Mouse (Mus musculus): ENCODE results near the gene Scnn1g. TPM values are rescaled to one million over a fixed set of nuclear protein-coding genes. Genes with fewer than 3 reads are reported as not detected.

The Scnn1g gene
- polyA plus RNA-seq, 1 experiment, result not detected

DNA sequence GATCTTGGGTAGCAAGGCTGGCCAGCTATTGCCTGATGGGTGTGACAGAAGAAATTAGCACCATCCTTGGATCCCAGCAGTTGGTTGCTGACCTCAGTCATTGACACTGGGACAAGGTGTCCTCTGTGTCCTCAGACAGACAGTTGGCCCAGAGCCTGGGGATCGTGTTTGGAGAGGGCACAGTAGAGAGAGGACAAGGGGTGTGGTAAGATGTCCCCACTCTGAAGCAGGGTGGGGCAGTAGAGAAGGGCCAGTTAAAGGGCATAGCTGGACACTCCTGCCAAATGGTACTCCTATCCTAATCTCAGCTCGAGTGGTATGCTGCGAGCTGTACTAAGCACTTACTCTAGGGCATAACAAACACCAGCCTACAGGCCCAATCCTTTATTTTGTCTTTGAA is 33.6 kb downstream of the Scnn1g start:
- Histone ChIP-seq H3K4me1 (ENCODE audit: control insufficient read depth, insufficient read depth, low read length) (no peaks in the 10 kb centered on the region), H3K27ac (ENCODE audit: insufficient read depth, low read length) (no peak overlapping the region), H3K4me3 (ENCODE audit: insufficient read depth, low read length) (no peak overlapping the region)
- no peak for TF ChIP-seq CTCF (IDR thresholded peaks at IDR 0.05; ENCODE audit: borderline replicate concordance, insufficient read depth, low read length)
- no peak for TF ChIP-seq POLR2A (IDR thresholded peaks at IDR 0.05; ENCODE audit: low read depth, low read length)

GRCm38 (mm10) chr7:121768983-121769382 is 34.7 kb downstream of the Scnn1g start:
- Histone ChIP-seq H3K4me3 (ENCODE audit: insufficient read depth, low read length) (no peak overlapping the region), H3K4me1 (ENCODE audit: control insufficient read depth, insufficient read depth, low read length) (no peaks in the 10 kb centered on the region), H3K27ac (ENCODE audit: insufficient read depth, low read length) (no peak overlapping the region)
- TF ChIP-seq POLR2A (IDR thresholded peaks at IDR 0.05; ENCODE audit: low read depth, low read length) (no peak), CTCF (IDR thresholded peaks at IDR 0.05; ENCODE audit: borderline replicate concordance, insufficient read depth, low read length) (no peak)

DNA sequence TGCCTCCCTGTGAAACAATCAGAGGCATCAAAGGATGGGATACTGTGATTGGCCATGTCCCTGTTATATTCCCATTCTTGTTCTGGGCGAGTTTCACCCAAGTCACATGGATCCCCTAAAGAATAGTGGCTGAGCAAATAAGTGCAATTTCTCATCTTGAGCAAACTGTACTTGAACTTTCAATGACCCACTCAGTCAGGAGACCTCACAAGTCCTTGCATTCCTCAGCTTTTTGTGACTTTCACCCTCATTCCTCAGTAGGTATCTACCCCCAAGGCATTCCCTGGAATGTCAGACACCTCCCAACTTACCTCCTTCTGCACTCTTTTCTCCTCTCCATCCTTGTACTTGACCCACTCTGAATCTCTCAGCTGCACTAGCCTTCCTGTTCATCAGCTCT is 44.3 kb downstream of the Scnn1g start:
- Histone ChIP-seq H3K27ac (ENCODE audit: insufficient read depth, low read length) (no peak overlapping the region), H3K4me1 (ENCODE audit: control insufficient read depth, insufficient read depth, low read length) (no peaks in the 10 kb centered on the region), H3K4me3 (ENCODE audit: insufficient read depth, low read length) (no peak overlapping the region)
- TF ChIP-seq POLR2A (IDR thresholded peaks at IDR 0.05; ENCODE audit: low read depth, low read length) (no peak), CTCF (IDR thresholded peaks at IDR 0.05; ENCODE audit: borderline replicate concordance, insufficient read depth, low read length) (no peak)

GRCm38 (mm10) chr7:121778980-121779379 is 44.7 kb downstream of the Scnn1g start:
- no peak for TF ChIP-seq POLR2A (IDR thresholded peaks at IDR 0.05; ENCODE audit: low read depth, low read length)
- no peak for TF ChIP-seq CTCF (IDR thresholded peaks at IDR 0.05; ENCODE audit: borderline replicate concordance, insufficient read depth, low read length)
- Histone ChIP-seq H3K4me3 (ENCODE audit: insufficient read depth, low read length) (no peak overlapping the region), H3K4me1 (ENCODE audit: control insufficient read depth, insufficient read depth, low read length) (no peaks in the 10 kb centered on the region), H3K27ac (ENCODE audit: insufficient read depth, low read length) (no peak overlapping the region)

DNA sequence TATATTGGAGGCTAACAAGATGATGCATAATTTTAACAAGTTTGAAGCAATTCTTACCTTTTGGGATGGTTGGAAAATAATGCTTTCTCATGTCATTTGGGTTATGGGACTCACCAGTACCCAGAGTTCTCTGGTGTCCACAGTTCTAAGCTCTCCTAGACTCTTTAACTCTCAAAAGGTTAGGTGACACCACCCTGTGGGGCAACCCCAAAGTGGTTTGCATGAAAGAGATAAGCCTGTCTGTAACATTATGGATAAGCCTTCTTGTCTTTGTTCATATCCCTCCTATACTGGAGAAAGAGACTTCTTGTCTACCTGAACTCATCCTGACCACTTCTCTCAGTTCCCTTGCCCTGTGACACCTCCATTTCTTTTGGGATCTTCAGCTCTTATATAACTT is 45.1 kb downstream of the Scnn1g start:
- Histone ChIP-seq H3K4me1 (ENCODE audit: control insufficient read depth, insufficient read depth, low read length) (no peaks in the 10 kb centered on the region), H3K27ac (ENCODE audit: insufficient read depth, low read length) (no peak overlapping the region), H3K4me3 (ENCODE audit: insufficient read depth, low read length) (no peak overlapping the region)
- TF ChIP-seq CTCF (IDR thresholded peaks at IDR 0.05; ENCODE audit: borderline replicate concordance, insufficient read depth, low read length), result no peak
- TF ChIP-seq POLR2A (IDR thresholded peaks at IDR 0.05; ENCODE audit: low read depth, low read length), result no peak

GRCm38 (mm10) chr7:121782188-121782909 is 48.1 kb downstream of the Scnn1g start:
- TF ChIP-seq CTCF (IDR thresholded peaks at IDR 0.05; ENCODE audit: borderline replicate concordance, insufficient read depth, low read length), result no peak
- no peak for TF ChIP-seq POLR2A (IDR thresholded peaks at IDR 0.05; ENCODE audit: low read depth, low read length)
- Histone ChIP-seq H3K4me3 (ENCODE audit: insufficient read depth, low read length) (no peak overlapping the region), H3K4me1 (ENCODE audit: control insufficient read depth, insufficient read depth, low read length) (no peaks in the 10 kb centered on the region), H3K27ac (ENCODE audit: insufficient read depth, low read length) (no peak overlapping the region)

GRCm38 (mm10) chr7:121785651-121786228 is 51.5 kb downstream of the Scnn1g start:
- Histone ChIP-seq H3K4me1 (ENCODE audit: control insufficient read depth, insufficient read depth, low read length) (no peaks in the 10 kb centered on the region), H3K27ac (ENCODE audit: insufficient read depth, low read length) (no peak overlapping the region), H3K4me3 (ENCODE audit: insufficient read depth, low read length) (no peak overlapping the region)
- TF ChIP-seq CTCF (IDR thresholded peaks at IDR 0.05; ENCODE audit: borderline replicate concordance, insufficient read depth, low read length), result no peak
- TF ChIP-seq POLR2A (IDR thresholded peaks at IDR 0.05; ENCODE audit: low read depth, low read length), result no peak

DNA sequence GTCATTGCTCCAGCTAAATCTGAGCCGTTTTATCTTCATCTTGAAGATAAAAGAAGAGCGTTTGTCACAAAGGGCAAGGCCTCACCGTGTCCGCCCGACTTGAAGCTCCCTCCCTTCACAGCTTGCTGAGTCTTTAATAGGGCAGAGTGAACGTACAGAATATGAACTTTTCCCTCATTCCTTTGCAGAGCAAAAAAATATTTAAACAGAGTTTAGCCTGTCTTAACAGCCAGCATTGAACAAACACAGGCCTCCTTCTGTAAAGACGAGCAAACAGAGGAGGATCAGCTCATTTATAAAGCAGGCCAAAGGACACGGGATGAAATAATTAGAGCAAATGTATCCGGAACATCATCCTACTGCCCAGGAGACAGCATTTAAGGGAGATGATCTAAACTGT is 63.5 kb downstream of the Scnn1g start:
- no peaks in the 10 kb centered on the region for H3K4me1 ChIP-seq (ENCODE audit: control insufficient read depth, insufficient read depth, low read length)
- TF ChIP-seq POLR2A (IDR thresholded peaks at IDR 0.05; ENCODE audit: low read depth, low read length) (no peak), CTCF (IDR thresholded peaks at IDR 0.05; ENCODE audit: borderline replicate concordance, insufficient read depth, low read length) (no peak)
- H3K27ac ChIP-seq (ENCODE audit: insufficient read depth, low read length), result no peak overlapping the region
- no peak overlapping the region for H3K4me3 ChIP-seq (ENCODE audit: insufficient read depth, low read length)

DNA sequence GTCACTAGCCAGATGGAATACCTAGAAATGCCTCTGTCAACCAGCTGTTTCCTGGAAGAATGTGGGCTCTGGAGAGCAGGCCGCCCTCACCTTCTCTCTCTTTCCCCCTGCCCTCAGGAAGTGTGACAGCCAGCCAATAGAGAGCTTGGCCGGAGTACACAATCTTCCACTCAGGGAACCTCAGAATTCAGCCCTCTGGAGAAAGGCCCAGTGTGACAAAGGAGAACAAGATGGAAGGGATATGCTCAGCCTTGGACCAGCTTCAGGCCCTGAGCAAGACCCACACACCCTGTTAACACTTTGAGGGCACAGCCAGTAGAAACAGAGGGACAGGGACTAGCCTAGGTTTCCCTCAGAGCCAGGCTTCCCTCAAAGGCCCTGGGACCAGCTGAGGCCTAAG is 68.2 kb downstream of the Scnn1g start:
- TF ChIP-seq CTCF (IDR thresholded peaks at IDR 0.05; ENCODE audit: borderline replicate concordance, insufficient read depth, low read length) (no peak), POLR2A (IDR thresholded peaks at IDR 0.05; ENCODE audit: low read depth, low read length) (no peak)

DNA sequence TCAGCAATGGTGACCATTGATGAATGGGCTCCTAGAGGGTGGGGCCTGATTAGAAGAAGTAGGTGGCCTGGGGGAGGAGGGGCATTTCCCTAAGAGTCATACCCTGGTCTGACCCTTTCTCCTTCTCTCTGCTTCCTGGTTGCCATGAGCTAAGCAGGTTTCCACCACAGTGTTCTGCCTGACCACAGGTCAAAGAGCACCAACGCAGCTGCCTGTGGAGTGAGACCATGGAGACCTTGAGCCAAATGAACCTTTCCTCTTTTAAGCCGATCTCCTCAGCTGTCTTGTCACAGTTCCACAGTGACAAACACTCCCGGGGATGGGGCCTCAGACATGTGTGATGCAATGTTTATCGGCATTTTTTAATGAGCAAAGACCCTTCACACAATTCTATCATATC is 68.7 kb downstream of the Scnn1g start:
- no peaks in the 10 kb centered on the region for H3K4me1 ChIP-seq (ENCODE audit: control insufficient read depth, insufficient read depth, low read length)
- TF ChIP-seq CTCF (IDR thresholded peaks at IDR 0.05; ENCODE audit: borderline replicate concordance, insufficient read depth, low read length), result no peak
- H3K27ac ChIP-seq (ENCODE audit: insufficient read depth, low read length), result no peak overlapping the region
- no peak overlapping the region for H3K4me3 ChIP-seq (ENCODE audit: insufficient read depth, low read length)

More for the DNA sequence above, 68.2 kb downstream of the Scnn1g start:
- Histone ChIP-seq H3K4me1 (ENCODE audit: control insufficient read depth, insufficient read depth, low read length) (no peaks in the 10 kb centered on the region), H3K27ac (ENCODE audit: insufficient read depth, low read length) (no peak overlapping the region), H3K4me3 (ENCODE audit: insufficient read depth, low read length) (no peak overlapping the region)
